Mouse (Mus musculus): Measurements from ENCODE around the gene Frmd5.
"Not testable (repeated sequence)": the region's sequence is repeated elsewhere in the genome, so short reads cannot be mapped to it uniquely, and the experiment has no call there.

Gene Frmd5

DNA sequence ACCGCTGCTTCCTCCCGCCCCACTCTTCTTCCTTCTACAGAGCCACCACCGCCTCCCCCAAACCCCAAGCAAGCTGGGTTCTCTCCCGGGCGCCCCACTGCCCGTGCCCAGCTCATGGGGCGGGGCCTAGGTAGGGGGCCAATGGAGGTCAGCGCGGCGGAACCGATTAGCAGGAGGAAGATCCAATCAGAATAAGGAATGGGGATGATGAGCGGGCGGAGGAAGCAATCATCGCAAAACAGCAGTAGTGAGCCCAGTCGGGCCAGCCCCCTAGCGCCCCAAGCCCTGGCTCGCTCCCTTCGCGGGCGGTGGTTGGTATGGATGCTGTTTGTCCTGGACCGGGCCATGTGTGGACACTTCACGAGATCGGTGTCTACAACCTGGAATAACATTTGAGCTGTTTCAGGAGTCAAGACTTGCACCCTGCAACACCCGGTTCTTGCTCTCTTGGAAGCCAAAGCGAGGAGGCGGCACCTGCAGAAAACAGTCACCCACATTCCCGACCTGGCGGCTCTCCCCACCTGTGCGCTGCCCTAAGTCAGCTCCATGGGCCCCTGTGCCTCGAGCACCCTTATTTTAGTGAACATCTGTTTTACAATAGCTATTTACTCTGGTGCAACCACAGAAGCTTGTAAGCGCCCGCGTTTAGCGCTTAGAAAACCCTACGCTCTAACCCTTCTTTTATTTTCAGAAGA, at the start of gene Frmd5:
Gene Frmd5, minus strand, starts transcription at position 129 of the 695 bp plus-strand sequence.
- peak; percentile 93 for DNase-seq

DNA sequence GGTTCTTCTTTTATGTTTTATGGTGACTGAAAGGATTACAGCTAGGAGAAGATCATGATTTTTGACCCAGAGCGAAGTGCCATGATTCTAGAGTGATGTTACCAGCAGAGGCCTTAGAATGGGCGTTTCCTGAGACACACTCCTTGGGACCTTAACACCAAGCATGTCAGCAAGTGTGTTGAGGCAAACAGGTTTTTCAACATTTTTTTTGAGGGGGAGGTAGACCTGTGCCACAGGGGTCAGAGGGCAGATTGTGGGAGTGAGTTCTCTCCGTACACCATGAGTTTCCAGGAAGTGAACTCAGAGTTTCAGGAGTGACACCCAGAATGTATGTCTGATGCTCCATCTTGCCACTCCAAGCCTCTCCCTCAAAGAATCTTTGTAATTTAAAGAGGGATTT, 47.1 kb upstream of the Frmd5 start:
- DNase-seq: no peak

- DNase-seq: no peak
These were observed 45.2 kb upstream of the Frmd5 start for GRCm38 (mm10) chr2:121852045-121852444.

- DNase-seq: no peak
These were observed 39.2 kb upstream of the Frmd5 start for GRCm38 (mm10) chr2:121846050-121846449.

DNA sequence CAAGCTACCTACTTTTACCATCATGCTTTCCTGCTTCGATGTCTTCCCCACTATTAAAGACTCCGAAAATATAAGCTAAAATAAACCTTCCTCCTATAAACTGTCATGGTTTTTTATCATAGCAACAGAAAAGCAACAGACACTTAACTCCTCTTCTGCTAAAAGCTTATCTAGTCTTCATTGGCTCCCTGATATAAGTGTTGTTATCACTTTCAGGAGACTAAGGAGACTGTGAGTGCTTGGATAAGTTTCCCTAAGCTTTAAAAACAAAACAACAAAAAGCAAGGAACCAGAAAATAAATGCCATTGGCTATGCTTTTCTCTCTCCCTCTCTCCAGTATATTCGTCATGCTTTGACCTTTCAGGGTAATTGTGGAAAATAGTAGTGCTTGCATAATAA, 35.4 kb upstream of the Frmd5 start:
- DNase-seq: no peak

DNA sequence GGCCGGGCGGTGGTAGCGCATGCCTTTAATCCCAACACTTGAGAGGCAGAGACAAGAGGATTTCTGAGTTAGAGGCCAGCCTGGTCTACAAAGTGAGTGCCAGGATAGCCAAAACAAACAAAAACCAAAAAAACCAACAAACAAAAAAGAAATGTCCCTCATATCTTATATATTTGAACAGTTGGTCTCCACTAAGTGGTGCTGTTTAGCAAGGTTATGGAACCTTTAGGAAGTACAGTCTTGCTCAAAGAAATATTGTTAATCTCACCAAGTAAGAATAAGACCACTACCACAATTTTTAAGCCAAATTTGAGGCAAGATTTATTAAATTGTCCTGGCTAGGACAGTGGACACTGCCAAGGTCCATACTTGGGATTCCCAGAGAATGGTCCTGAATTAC, 34.6 kb upstream of the Frmd5 start:
- DNase-seq: no peak

GRCm38 (mm10) chr2:121834926-121835325, 28.0 kb upstream of the Frmd5 start:
- no peak for DNase-seq

GRCm38 (mm10) chr2:121832484-121832894, 25.6 kb upstream of the Frmd5 start:
- peak; percentile 47 for DNase-seq

DNA sequence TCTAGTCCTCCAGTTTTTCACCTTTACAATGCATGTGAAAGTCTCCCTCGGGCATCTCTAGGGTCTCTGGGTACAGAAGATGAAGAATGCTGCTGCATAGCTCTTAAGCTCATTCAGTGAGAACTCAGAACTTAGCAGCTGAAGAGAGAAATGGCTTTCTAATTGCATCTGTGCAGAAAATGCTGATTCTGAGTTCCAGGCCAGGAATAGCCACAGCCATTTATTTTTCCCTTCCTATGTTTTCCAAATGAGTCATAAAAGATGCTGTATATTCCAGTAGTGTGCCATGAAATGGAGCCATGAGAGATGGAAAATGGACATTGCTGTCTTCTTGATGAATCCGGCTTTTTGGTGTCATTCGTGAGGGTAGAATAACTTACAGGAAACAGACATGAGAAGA, 21.5 kb upstream of the Frmd5 start:
- DNase-seq: no peak

GRCm38 (mm10) chr2:121826189-121826588, 19.3 kb upstream of the Frmd5 start:
- no peak for DNase-seq

- no peak for DNase-seq
These were observed 17.8 kb upstream of the Frmd5 start for GRCm38 (mm10) chr2:121824653-121825052.

DNA sequence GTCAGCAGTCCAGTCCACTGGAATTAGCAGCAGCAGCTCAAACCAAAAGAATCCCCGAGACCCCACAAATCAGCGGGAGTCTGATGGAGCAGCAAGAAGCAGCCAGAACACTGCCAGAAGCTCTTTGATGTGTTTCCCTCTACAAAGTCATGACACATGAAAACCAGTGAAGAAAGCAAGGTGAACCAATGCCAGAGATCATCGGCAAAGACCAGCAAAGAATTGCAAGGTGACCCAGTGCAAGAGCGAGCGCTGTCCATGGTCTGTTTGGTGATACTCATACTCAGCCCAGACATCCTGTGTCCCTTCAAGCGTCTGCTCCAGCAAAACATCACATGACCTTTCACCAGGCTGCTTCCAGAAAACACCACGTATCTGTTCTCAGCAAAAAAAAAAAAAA, 14.9 kb upstream of the Frmd5 start:
- no peak for DNase-seq

- DNase-seq: not testable (repeated sequence)
These were observed 4.0 kb upstream of the Frmd5 start for GRCm38 (mm10) chr2:121810876-121811275.

GRCm38 (mm10) chr2:121809126-121809525, 2.2 kb upstream of the Frmd5 start:
- DNase-seq: no peak

DNA sequence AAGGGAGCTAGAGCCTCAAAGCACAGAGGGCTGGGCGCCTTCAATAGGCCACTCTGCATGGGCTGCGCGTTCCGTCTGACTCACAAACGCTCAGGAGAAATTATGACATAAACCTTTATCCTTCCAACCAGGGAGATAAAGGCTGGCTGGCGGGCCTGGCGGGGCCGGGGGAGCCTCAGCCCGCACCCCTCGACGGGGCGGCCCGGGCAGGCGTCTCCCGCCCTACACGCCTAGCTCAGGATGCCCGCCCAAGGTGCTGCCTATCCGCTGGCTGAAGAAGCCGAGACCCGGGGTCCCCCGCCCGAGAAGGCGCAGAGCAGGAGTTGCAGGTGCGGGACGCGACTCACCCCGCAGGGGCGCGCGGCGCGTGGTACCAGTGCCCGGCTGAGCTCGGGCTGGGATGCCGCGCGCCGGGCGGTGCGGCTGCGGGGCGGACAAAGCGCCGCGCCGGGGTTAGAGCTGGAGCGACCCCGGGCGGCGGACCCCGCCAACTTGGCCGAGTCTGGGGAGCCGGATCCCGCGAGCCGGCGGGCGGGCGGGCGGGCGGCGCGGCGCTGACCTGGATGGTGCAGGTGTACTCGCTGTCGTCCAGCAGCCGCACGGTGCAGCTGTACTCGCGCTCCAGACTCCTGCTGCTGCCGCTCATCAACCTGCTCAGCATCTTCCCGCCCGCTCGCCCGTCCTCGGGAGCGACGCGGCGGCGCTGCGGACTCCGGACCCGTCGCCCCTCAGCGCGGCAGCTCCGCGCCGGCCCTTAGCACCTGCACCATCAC, 530 bp downstream of the Frmd5 start:
- DNase-seq: peak; percentile 40

DNA sequence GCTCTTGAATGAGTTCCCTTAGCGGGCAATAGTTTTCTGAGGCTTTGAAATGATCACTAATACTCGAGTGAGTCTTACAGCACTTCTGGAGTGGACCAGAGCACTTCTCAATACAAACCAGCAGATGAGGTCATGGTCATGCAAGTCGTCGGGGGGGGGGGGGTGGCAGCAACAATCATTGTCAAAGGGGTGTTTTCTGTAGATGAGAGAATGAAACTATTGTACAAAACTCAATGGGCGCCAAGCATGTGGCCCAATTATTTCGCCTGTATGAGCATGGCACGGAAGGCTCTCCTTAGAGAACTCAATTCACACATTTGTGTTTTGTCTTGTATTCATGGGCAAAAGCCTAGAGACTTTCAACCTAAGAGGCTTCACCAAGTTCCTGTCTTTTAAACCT, 7.8 kb downstream of the Frmd5 start:
- no peak for DNase-seq

- DNase-seq: no peak
These were observed 10.9 kb downstream of the Frmd5 start for GRCm38 (mm10) chr2:121795995-121796394.

DNA sequence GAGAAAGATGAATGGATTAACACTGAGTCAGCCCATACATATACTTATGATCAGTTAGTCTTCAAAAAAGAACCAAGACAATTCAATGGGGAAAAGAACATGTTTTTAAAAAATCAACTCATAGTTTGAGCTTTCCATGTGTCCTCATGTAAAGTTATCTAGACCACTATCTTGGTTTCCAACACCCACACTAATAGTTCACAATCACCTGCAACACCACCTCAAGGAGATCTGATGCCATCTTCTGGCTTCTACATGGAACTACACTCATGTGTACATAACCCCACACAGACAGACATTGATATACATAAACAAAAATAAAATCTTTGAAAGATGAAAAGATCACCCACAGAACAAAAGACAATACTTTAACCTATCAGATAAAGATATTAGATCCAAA, 17.1 kb downstream of the Frmd5 start:
- no peak for DNase-seq

- no peak for DNase-seq
These were observed 18.5 kb downstream of the Frmd5 start for GRCm38 (mm10) chr2:121788415-121788814.

DNA sequence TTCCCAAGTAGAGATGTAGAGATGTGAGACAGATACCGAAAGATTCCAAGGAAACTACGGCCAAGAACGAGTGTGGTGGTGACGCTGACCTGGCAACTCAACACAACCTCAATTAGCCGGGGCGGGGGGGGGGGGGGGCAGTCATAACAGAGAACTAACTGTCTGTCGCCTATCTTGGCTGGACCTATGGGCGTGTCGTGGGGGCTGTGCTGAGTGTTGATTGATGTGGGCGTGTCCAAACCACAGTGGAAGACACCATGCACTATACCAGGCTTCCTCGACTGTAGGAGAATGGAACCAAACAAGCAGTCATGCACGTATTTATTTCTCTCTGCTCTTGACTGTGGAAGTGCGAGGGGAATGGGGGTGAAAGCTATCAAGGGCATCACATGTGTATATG, 19.1 kb downstream of the Frmd5 start:
- DNase-seq: no peak

- DNase-seq: no peak
These were observed 19.6 kb downstream of the Frmd5 start for GRCm38 (mm10) chr2:121787271-121787670.

- DNase-seq: no peak
These were observed 30.7 kb downstream of the Frmd5 start for GRCm38 (mm10) chr2:121776219-121776618.

DNA sequence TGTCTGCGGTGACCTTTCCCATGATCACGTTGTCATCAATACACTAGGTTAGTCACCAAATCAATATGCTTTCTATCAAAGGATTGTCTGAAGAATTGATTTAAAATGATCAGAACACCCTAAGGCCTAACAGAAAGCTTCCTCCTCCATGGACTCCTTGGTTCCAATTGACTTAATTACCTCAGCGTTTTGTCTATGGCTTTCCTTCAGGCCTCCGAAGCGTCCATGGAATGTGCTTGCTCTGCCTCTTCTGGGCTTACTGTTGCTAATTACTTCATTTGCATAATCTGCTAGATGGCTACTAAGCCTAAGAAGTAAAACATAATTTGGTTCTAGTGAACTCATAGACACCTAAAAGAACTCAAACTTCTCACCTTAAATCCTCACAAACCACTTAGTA, 42.0 kb downstream of the Frmd5 start:
- DNase-seq: no peak

GRCm38 (mm10) chr2:121761861-121762260, 45.0 kb downstream of the Frmd5 start:
- no peak for DNase-seq
